Mouse (Mus musculus): ENCODE measurements around the gene Kmt2d. TPM values are rescaled to one million over a fixed set of nuclear protein-coding genes. Genes with fewer than 3 reads are reported as not detected.

Kmt2d gene
- total RNA-seq, 2 experiments from 2014 or later, result 89.3 to 106 TPM

- no peak for DNase-seq (ENCODE audit: low spot score in 2 of 2)
- no peak for TF ChIP-seq CTCF (conservative IDR thresholded peaks at IDR 0.05)
- H3K4me3 ChIP-seq, result no peak overlapping the region
- H3K27ac ChIP-seq, result no peak overlapping the region
Observed at GRCm38 (mm10) chr15:98845149-98845548, 25.9 kb downstream of the Kmt2d start.

- Histone ChIP-seq H3K27ac (peak overlapping the region; percentile 24; the same call in 1 of the 2 replicates), H3K4me3 (no peak overlapping the region)
- no peak for DNase-seq (ENCODE audit: low spot score in 2 of 2)
- no peak for TF ChIP-seq CTCF (conservative IDR thresholded peaks at IDR 0.05)
Observed at GRCm38 (mm10) chr15:98843595-98844223, 27.3 kb downstream of the Kmt2d start.

GRCm38 (mm10) chr15:98839671-98840585, 31.1 kb downstream of the Kmt2d start:
- no peak overlapping the region for H3K27ac ChIP-seq

GRCm38 (mm10) chr15:98839161-98839560, 31.8 kb downstream of the Kmt2d start:
- no peak for DNase-seq (ENCODE audit: low spot score in 2 of 2)
- Histone ChIP-seq H3K4me3 (no peak overlapping the region), H3K27ac (no peak overlapping the region)
- no peak for TF ChIP-seq CTCF (conservative IDR thresholded peaks at IDR 0.05)

More at GRCm38 (mm10) chr15:98839671-98840585, 31.1 kb downstream of the Kmt2d start:
- no peak overlapping the region for H3K4me3 ChIP-seq
- TF ChIP-seq CTCF (conservative IDR thresholded peaks at IDR 0.05), result no peak
- DNase-seq (ENCODE audit: low spot score in 2 of 2), result no peak

- DNase-seq (ENCODE audit: low spot score in 2 of 2), result no peak
- no peak for TF ChIP-seq CTCF (conservative IDR thresholded peaks at IDR 0.05)
- no peak overlapping the region for H3K27ac ChIP-seq
- no peak overlapping the region for H3K4me3 ChIP-seq
Observed at GRCm38 (mm10) chr15:98837743-98838103, 33.3 kb downstream of the Kmt2d start.

- Histone ChIP-seq H3K4me3 (no peak overlapping the region), H3K27ac (no peak overlapping the region)
- DNase-seq (ENCODE audit: low spot score in 2 of 2), result no peak
- TF ChIP-seq CTCF (conservative IDR thresholded peaks at IDR 0.05), result no peak
Observed at GRCm38 (mm10) chr15:98837006-98837742, 33.8 kb downstream of the Kmt2d start.

- DNase-seq (ENCODE audit: low spot score in 2 of 2), result no peak
- no peak for TF ChIP-seq CTCF (conservative IDR thresholded peaks at IDR 0.05)
- H3K4me3 ChIP-seq, result no peak overlapping the region
- no peak overlapping the region for H3K27ac ChIP-seq
Observed at GRCm38 (mm10) chr15:98835291-98835690, 35.7 kb downstream of the Kmt2d start.

- TF ChIP-seq CTCF (conservative IDR thresholded peaks at IDR 0.05), result no peak
- no peak for DNase-seq (ENCODE audit: low spot score in 2 of 2)
- H3K27ac ChIP-seq, result 0 out of 2 replicates have a peak overlapping the region, but pooled peaks have one; percentile 7
- no peak overlapping the region for H3K4me3 ChIP-seq
Observed at GRCm38 (mm10) chr15:98834059-98834458, 36.9 kb downstream of the Kmt2d start.

GRCm38 (mm10) chr15:98833281-98833680, 37.7 kb downstream of the Kmt2d start:
- no peak for DNase-seq (ENCODE audit: low spot score in 2 of 2)
- TF ChIP-seq CTCF (conservative IDR thresholded peaks at IDR 0.05), result no peak

GRCm38 (mm10) chr15:98832161-98833058, 38.6 kb downstream of the Kmt2d start:
- Histone ChIP-seq H3K4me3 (no peak overlapping the region; the same call in 1 of the 2 replicates), H3K27ac (peak overlapping the region; percentile 91; the same call in 1 of the 2 replicates)
- peak; percentile 30 for TF ChIP-seq CTCF (conservative IDR thresholded peaks at IDR 0.05)
- DNase-seq (ENCODE audit: low spot score in 2 of 2), result no peak

More at GRCm38 (mm10) chr15:98833281-98833680, 37.7 kb downstream of the Kmt2d start:
- Histone ChIP-seq H3K27ac (0 out of 2 replicates have a peak overlapping the region, but pooled peaks have one; percentile 7), H3K4me3 (no peak overlapping the region)

GRCm38 (mm10) chr15:98831684-98832035, 39.3 kb downstream of the Kmt2d start:
- Histone ChIP-seq H3K27ac (peak overlapping the region; percentile 91), H3K4me3 (peak overlapping the region; percentile 98)
- TF ChIP-seq CTCF (conservative IDR thresholded peaks at IDR 0.05), result no peak
- no peak for DNase-seq (ENCODE audit: low spot score in 2 of 2)

Measured in layer of hippocampus, adult 2 months (tissue).